Mouse (Mus musculus) E14TG2a.4 (cell line): ENCODE data around the gene Aaas.

Experiments
- H3K27me3 ChIP-seq: 2 replicates; pipeline ENCODE4 v1.6.1; 2014; ENCODE audit warnings: low read length, control low read depth; ENCODE audit not compliant: insufficient read depth
- H3K36me3 ChIP-seq: 2 replicates; pipeline ENCODE4 v1.6.1; 2014; ENCODE audit warnings: low read length, control low read depth; ENCODE audit not compliant: insufficient read depth
- H3K4me1 ChIP-seq: replicated peaks from 2 replicates; pipeline ENCODE4 v1.6.1; 2014; ENCODE audit warnings: low read depth, low read length, control low read depth
- H3K4me3 ChIP-seq: replicated peaks from 2 replicates; pipeline ENCODE4 v1.5.1; 2014; ENCODE audit warnings: mild to moderate bottlenecking, low read length
- H3K9me3 ChIP-seq: 2 replicates; pipeline ENCODE4 v1.6.1; 2014; ENCODE audit warnings: low read length, control low read depth
- CTCF ChIP-seq: conservative IDR thresholded peaks from 2 replicates; pipeline ENCODE4 v1.5.1; 2014; ENCODE audit warnings: low read length
- NANOG ChIP-seq: IDR thresholded peaks from 2 replicates; pipeline ENCODE4 v1.6.1; 2014; ENCODE audit warnings: borderline replicate concordance, low read length, mixed read lengths
- POU5F1 ChIP-seq: IDR thresholded peaks from 2 replicates; pipeline ENCODE4 v1.6.1; 2014; ENCODE audit warnings: low read length, borderline replicate concordance

Gene Aaas

DNA sequence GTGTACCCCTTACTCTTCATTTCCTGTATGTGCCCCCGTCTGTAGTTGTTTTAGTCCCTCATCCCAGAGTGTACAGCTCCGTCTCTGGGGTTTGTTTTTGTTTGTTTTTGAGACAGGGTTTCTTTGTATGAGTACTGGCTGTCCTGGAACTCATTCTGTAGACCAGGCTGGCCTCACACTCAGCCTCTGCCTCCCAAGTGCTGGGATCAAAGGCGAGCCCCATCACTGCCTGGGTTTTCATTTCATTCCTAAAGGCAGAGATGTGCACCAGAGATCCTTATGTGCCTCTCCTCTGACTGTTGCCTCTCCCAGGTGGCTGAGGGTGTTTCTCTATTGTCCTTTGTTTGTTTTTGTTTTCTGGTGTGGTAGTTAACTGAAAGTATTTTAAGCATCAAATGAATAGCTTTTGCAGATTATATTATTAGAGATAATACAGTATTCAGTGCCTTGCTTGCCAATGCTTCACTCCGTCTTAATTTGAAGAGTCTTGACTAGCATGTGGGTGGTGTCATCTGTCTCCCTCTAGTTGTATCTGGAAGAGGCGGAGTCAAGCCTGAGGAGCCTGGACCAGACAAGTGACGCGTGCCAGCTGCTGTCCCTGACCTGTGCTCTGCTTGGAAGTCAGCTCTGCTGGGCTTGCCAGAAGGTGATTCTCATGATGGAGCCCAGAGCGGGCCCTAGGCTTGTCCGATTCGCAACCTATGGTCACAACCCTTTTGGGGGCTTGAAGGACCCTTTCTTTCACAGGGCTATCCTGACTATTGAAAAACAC, 40.3 kb downstream of the Aaas start:
- Histone ChIP-seq H3K4me3 (no peak overlapping the region), H3K9me3 (no peaks in the 10 kb centered on the region), H3K4me1 (peaks cover 14% of the 10 kb centered on the region), H3K36me3 (peaks cover 98% of the 10 kb centered on the region), H3K27me3 (no peaks in the 10 kb centered on the region)
- no peak for TF ChIP-seq CTCF
- TF ChIP-seq NANOG, result no peak
- no peak for TF ChIP-seq POU5F1

DNA sequence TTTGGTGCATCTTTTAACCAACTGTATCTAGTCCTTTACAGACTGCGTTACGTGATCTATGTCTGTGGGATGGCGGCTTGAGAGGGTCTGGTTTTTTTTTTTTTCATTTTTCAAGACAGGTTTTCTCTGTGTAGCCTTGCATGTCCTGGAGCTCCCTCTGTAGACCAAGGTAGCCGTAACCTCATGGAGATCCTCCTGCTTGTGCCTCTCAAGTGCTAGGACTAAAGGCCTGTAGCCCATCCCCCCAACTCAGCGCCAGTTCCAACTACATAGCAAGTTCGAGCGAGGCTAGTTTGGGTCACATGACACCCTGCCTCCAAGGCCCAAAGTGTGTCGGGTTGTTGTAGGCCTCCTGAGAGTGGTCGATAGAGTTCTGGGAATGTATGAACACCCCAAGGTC, 41.9 kb downstream of the Aaas start:
- Histone ChIP-seq H3K27me3 (no peaks in the 10 kb centered on the region), H3K36me3 (peaks cover 99% of the 10 kb centered on the region), H3K4me3 (no peak overlapping the region), H3K9me3 (no peaks in the 10 kb centered on the region), H3K4me1 (peaks cover 12% of the 10 kb centered on the region)
- no peak for TF ChIP-seq POU5F1
- TF ChIP-seq NANOG, result no peak
- TF ChIP-seq CTCF, result no peak

DNA sequence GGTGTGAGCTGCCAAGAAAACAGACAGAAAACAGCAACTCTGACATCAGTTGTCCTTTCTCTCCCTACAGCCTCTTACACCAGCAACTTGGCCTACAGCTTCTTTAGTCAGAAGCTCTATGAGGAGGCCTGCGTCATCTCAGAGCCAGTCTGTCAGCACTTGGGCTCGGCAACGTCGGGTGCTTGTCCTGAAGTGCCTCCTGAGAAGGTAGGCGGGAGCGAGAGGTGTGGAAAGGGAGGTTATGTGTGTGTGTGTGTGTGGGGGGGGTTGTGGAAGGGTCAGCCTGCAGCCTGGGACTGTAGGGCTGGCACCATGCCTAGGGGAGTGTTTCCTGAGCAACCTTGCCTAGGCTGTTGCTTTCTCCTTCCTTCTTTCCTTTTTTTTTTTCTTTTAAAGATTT, 48.0 kb downstream of the Aaas start:
- H3K4me1 ChIP-seq, result peaks cover 36% of the 10 kb centered on the region
- H3K27me3 ChIP-seq, result no peaks in the 10 kb centered on the region
- no peak overlapping the region for H3K4me3 ChIP-seq
- no peaks in the 10 kb centered on the region for H3K9me3 ChIP-seq
- TF ChIP-seq NANOG (no peak), POU5F1 (no peak), CTCF (no peak)
- peaks cover 96% of the 10 kb centered on the region for H3K36me3 ChIP-seq

DNA sequence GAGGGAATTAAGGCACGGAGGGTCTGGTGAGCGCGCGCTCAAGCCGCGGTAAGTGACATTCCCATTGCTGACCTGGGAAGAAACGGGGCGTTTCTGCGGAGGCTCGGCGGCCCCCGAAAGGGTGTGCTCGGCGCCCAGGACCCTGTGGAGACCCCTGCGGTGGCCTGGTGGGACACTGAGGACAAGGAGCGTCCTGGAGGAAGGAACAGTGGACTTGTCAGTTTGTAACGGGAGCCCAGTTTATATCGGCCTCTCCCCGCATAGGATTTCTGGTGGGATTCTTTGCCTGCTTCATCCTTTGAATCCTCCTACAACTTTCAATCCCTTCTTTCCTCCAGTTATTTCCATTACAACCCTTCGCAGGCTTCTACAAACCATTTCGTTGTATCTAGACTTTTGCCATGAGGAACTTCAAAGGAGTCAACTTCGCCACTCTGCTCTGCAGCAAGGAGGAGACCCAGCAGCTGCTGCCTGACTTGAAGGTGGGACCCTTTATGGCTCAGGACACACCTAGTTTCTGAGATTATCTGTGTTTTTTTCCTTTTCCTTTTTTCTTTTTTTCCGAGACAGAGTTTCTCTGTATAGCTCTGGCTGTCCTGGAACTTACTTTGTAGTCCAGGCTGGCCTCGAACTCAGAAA, 54.1 kb downstream of the Aaas start:
- peak overlapping the region; percentile 95 for H3K4me3 ChIP-seq
- no peaks in the 10 kb centered on the region for H3K9me3 ChIP-seq
- peaks cover 44% of the 10 kb centered on the region for H3K4me1 ChIP-seq
- H3K36me3 ChIP-seq, result peaks cover 38% of the 10 kb centered on the region
- H3K27me3 ChIP-seq, result no peaks in the 10 kb centered on the region
- no peak for TF ChIP-seq NANOG
- no peak for TF ChIP-seq CTCF
- no peak for TF ChIP-seq POU5F1

DNA sequence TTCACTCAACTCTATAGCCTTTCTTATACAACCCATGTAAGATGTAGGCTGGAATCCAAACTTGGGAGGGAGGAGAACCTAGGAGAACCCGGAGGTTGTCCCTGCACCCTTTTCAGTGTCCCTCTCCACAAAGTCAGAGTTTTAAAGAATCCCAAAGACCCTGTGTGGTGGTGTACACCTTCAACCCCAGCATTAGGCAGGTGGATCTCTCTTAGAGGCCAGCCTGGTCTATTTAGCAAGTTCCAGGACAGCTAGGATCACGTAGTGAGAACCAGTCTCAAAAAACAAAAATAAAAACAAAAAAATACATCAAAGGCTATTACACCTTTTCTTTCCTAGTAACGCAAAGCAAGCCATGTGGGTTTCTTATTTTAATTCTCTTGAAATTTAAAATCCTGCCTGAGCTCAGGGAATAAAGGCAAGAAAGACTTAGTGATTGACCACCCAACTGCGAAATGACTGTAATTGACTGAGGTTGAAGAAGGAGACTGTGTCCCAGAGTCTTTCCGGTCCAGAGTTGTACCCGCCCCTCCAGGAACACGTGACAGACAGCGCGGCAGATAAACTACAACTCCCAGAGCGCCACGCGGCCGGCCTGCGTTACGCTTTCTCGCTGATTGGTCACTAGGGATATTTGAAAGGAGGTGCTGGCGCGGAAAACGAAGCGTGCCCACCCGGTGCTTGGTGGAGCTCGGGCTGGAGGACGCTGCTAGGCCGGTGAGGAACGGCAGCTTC, 54.8 kb downstream of the Aaas start, which contains the start of gene Espl1:
TSS of gene Espl1 (plus strand) at position 634 of the 735 bp plus-strand sequence.
- Histone ChIP-seq H3K4me1 (peaks cover 37% of the 10 kb centered on the region), H3K9me3 (no peaks in the 10 kb centered on the region), H3K27me3 (no peaks in the 10 kb centered on the region), H3K36me3 (peaks cover 31% of the 10 kb centered on the region), H3K4me3 (peak within 1 kb of the TSS; percentile 95)
- no peak for TF ChIP-seq CTCF
- TF ChIP-seq NANOG, result no peak
- no peak for TF ChIP-seq POU5F1
